Mouse (Mus musculus) layer of hippocampus, postnatal 10 days (tissue): ENCODE results near the gene Ercc5. TPM values are rescaled to one million over a fixed set of nuclear protein-coding genes. Genes with fewer than 3 reads are reported as not detected.

Experiments
- DNase-seq, 2 experiments: peaks; one replicate each; pipeline ENCODE4 v3.0.0; 2021; ENCODE audit warnings: low spot score in 2 of 2
- long read RNA-seq: library from polyadenylated mRNA; stranded (forward); transcript quantifications from one replicate; pipeline ENCODE4 v2.0.0, GENCODE M21; 2023
- total RNA-seq, 2 experiments: library from RNA; stranded (reverse); gene quantifications; 2 replicates each; pipeline ENCODE4 v1.2.3; 2021

Ercc5 gene
- total RNA-seq, result 10 to 100 TPM; 22.2 to 25.3 TPM
- long read RNA-seq, transcript Ercc5-201 (15 exons, 3,907 nt), result major isoform, 8 of 12 reads
- long read RNA-seq, partial matches to known transcripts, result 3 of 12 reads
- long read RNA-seq, other reads (novel, unspliced or antisense), result 1 of 12 reads

DNA sequence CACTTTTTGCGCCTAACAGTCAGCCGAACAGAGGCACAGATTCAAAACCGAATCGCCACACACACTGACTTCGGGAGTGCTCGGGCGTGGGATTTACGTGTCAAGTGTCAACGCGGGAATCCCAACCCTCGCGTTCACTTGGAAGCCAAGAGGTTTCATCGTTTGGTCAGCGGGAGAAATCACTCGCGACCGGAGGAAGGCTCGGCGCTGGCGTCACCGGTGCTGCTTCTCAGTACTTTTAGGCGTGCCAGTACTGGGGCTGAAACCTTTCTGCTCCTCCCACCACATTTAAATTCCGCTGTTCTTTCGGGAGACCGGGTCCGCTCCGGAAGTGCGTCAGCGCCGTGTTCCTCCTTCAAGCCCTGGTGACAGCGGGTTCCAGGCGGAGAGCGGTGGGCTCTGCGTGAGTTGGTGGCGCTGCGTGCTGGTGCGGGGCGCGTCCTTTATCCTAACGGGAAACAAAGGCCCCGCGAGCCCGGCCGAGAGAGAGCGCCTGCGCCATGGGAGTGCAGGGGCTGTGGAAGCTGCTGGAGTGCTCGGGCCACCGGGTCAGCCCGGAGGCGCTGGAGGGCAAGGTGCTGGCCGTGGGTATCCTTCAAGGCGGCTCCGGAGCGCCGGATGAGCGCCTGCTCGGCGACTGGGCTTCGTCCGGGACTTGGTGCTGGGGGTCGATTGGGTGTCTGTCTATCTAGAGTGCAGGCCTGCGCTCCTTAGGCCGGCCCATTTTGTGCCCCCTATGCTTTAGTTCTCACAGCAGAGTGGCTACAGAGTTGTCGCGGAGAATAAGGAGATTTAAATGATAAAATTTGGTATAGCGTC lies at the start of gene Ercc5:
TSS of gene Ercc5 (plus strand) at position 182 of the 819 bp plus-strand sequence.
- DNase-seq, result peak; percentile 80 to 88

DNA sequence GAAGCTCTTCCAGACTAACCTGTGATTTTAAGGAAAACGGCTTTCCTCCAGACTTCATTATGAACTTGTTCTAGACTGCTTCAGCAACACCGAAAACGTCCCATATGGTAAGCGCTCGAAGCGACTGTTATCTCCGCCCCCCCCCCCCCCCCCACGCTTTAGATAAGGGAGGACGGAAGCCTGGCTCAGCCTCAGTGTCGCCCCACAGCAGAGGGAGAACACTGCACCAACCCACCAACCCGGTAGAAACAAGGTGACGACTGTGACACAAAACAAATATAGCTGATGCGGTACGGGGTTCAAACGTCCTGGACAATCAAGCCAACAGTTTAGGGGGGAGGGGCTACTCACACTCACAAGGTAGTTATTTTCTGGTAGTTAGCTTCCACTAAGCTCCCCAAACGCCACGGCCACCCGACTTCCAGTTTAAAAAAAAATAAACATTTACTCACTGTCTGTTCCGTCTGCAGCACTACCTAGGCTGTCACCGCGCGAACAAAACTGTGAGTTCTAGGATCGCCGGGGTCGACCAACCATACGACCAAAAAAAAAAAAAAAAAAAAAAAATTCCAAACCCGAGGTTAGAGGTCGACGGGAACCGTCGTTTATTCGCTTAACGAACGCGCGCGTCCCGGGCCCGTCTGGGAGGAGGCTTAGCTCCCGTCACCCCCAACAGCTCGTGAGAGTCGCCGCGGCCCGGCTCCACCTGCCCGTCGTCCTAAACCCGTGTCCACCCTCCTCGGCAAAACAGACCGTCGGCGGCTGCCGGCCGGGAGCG lies 45.9 kb upstream of the Ercc5 start:
- DNase-seq, result peak; percentile 19 to 31

DNA sequence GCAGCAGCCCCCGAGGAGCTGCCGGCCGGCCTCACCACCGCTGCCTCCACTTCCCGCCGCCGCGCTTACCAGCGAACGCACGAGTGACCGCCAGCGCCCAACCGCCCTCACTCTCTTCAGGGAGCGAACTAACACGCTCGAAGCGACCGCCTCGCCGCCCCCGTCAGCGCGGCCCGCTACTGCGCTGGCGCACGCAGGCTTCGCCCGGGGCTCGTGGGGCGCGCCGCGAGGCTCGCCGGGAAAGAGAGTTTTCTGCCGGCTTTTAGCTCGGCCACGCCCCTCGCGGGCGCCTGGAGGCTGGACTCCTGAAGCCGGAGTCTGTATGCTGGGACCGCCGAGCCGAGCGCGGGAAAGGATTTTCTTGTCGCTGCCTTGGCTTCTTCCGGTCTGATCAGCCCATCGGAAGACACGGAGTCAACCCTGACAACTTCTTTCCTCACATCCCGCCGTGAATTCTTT lies 45.3 kb upstream of the Ercc5 start, which contains the start of gene Tex30:
TSS of gene Tex30 (minus strand) at position 183 of the 459 bp plus-strand sequence.
- peak; percentile 88 to 94 for DNase-seq

DNA sequence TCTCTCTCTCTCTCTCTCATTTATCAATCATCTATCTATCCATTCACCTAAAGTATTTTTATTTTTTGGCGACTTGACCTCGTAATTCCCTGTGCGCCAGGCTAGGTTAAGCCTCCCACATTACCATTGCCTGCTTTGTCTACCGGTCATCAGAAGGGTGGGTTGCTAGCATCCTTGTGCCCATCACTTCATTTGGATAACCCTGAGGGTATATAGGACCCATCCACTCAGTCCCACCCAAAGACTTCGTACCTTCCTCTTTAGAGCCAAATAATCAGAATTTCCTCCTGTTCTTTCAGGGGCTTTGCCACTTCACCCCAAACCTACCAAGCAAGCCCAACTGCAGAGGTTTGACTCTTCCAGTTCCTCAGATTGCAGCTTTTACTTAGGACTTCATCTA lies 44.6 kb upstream of the Ercc5 start:
- DNase-seq, result no peak

DNA sequence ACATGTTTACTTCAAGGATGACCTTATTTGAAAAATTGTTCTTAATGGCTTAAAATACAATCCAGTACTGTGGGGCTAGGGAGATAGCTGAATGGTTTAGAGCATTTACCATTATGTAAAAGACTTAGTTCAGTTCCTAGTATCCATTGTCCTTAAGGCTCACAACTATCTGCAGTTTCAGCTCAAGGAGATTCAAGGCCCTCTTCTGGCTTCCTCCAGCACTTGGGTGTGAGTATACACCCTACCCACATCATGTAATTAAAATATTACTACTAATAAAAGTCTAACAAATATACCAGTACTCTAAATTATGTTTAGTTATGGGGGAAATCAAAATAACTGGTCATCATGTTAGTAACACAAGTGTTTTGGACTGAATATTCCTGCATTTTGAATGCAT lies 30.0 kb upstream of the Ercc5 start:
- DNase-seq, result no peak

DNA sequence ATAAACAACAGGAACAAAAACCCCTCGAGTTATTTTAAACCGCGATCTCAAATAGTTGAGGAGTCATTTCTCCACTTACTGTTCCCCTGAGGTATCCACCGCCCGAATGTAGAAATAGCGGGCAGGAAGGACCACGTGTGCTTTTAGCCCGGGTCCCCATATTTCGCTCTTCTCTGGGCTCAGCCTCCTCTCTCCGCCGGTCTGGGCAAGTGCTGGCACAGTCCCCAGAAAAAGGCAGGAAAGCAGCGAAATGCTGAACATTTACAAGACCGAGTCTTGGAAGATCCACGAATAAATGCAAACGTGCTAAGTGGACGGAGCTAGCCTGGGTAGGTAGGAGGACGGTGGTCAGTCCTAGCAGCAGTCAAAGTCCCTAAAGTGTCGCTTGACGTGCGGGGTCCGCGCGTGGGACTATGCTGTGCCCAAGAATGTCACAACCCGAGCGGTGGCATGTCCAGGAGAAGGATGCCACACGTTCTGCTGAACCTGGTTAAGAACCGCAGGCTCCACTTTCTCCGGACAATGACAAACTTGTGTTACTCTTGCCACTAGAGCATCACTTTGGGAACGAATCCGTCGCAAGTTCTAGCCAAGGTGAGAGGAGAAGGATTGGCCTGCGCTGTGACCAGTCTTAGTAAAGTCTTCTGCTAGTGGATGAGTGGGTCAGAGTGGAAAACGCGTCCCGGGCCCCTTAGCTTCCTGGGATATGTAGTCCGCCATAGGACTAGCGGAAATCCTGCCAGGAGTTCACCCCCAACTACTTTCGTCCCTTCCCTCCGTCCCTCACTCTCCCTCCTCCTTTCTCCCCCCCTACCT lies 29.1 kb upstream of the Ercc5 start, which contains the start of the genes Kdelc1 and Bivm:
TSS of gene Kdelc1 (minus strand) at position 570 of the 816 bp plus-strand sequence.
TSS of gene Bivm (plus strand) at position 719 of the 816 bp plus-strand sequence.
- DNase-seq, result peak; percentile 83 to 86

DNA sequence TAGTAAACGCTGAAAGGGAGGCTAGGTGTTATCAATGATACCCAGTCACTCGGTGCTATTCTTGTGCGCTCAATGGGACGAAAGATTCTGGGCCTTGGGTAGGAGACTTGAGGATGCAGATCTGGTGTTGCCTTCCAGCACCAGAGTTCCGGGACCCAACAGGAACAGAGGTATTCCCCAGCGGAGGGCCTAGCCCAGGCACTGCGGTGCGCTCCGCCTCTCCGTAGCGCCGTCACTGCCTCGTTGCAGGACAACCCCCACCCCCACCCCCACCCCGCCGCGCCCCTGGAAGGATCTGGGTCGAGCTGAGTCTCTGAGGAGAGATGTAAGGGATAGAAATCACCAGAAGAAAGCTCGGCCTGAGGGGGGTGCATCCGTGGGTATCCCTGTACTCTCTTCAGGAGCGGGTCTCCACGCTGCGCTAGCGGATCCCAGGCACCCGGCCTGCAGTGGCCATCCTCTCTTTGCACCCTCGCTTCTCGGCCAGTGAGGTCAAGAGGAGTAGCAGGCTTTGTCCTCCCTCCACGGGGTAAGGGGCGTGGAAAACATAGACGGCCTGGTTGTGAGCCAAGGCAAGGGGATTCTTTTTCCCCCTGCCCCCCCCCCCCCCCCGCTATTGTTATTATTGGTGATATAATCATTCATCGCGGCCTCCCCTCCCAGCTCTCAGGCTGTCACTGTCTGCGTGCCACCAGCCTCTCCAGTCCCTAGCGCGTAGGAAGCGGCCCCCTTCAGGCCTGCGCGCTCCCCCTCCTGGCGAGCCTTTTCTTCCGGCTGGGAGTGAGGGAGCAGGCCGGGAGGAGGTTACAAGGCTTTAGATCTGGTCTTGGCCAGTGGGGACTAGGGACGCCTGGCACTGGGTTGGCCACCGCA lies 28.1 kb upstream of the Ercc5 start:
- peak; percentile 81 to 86 for DNase-seq

DNA sequence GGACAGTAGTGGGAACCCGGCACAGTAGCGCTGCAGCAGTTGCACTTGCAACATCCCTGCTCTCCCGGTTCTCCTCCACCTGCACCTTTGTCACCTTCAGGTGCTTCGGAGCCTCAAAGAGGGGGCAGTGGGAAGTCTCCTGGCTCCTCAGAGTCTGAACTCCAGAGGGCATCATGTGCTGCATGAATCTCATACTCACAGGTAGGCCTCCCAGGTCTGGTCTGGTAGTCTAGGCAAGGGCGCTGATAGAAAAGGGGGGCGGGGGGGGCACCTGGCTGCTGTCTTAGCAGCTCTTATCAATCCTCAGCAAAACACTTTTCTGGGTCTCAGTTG lies 27.5 kb upstream of the Ercc5 start:
- no peak for DNase-seq

DNA sequence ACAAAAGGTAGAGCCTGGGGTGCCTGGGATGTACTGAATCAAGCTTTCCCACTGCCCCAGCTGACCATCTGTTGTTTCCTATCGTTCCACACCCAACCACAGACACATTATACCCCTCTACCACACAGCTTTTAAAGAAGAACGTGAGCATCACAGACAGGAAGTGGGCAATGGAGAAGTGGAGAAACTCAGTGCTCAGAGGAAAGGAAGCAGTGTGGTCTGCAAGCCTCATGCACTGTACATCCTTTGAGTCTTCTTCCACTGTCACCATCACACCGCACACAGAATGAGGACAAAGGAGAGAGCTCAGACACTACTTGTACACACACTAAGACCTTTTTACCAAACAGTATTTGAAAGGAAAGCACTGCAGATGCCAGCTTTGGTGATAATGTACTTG lies 25.3 kb upstream of the Ercc5 start:
- DNase-seq, result no peak

DNA sequence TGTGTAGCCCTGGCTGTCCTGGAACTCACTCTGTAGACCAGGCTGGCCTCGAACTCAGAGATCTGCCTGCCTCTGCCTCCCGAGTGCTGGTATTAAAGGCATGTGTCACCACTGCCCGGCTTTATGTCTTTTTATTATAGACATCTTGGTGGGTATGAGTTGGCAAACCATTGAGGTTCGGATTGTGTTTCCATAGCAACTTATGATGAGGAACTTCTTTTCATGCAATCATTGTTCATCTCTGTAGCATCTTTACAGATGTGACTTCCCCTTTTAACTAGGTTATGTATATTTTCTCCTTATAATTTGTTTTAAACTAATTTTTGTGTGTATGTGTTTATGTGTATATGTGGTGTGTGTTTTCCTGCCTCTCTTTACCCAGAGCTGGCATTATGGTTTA lies 22.0 kb upstream of the Ercc5 start:
- DNase-seq, result no peak

DNA sequence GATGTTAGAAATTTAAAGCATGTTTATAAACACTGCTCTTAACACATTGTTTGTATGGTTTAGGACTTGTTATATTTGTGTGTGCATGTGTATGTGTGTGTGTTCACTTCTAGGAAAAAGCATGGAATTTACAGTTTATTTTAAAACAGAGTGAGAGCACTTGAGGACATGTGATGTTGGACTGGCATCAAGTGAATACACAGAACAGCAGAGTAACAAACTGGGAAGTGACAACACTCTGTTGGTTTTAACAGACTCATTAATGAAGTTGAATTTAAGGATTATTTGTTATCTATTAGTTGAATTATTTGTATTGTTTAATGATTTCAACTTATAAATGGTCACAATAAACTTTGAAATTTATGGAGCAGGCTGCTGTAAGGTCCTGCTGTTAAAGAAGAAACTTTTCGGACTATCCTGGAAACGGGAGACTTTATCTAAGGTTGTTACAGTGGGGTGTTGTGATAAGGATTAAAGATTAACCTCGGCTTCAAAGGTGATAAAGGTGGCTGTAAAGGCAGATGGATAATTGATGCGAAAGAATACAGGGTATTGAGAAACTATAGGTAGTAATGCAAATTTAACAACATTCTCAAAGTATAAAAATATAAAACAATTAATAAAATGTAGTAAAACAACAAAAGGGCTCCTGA lies 17.5 kb upstream of the Ercc5 start:
- DNase-seq, result no peak

DNA sequence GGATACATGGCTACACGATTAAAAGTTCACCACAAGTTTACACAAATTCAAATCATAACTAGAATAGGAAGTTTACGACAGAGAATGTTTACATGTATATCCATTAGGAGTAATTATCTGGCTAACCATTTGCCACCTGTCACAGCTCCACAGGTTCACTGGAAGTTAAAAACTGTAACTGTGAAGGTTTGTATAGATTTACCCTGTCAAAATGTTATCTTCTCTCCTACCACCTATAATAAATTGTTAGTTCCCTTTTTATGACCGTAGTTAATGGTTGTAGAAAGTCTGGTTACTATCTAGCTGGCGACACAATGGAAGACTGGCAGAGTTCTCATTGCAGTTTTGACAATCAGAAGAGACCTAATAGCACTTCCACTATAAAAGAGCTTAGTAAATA lies 7.3 kb upstream of the Ercc5 start:
- no peak for DNase-seq

DNA sequence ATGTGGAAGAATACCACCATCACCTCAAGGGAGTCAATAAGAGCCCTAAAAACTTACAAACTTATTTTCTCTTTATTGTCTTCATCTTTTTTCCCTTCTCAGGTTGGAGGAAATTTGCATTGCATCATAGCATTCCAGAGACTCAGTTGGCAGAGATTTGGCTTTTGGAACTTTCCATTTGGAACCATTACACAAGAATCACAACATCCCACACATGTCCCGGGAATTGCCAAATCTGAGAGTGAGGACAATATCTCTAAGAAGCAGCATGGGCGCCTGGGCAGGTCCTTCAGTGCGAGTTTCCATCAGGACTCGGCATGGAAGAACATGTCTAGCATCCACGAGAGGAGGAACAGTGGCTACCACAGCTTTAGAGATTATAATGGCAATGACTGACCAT lies 4.8 kb upstream of the Ercc5 start:
- no peak for DNase-seq

DNA sequence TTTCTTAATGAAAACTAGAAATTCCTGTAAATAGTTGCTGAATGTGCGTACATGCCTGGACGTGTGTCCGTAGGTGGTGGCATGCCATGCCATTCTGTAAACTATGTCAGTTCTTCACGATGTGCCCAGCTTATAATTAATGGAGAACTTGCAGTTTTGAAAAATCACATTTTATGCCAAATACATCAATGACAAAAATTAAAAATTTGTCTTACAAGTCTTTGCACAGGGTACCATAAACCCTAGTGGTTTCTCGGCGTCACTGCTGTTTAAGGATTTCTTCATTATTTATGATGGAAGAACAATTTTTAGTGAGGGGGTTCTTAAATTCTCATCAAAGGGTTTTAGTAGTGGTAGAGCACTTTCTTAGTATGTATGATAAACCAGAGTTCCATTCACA lies 1.2 kb downstream of the Ercc5 start:
- no peak for DNase-seq

DNA sequence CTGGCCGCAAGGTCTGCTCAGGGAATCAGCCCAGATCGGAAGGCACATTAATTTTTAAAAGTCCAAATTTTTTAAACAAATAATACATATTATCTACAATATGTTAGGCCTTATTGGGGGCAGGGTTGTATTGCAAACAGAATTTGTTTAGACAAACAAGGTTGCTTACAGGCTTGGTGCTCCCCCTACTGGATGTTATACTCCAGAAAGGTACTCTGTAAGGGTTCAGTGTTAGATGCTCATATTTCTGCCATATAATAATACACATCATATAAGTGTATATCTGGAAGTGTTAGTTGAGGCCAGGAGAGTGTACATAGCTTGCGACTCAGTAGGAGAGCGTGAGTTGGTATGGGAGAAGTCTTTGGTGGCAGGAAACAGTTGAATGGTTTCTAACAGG lies 7.7 kb downstream of the Ercc5 start:
- DNase-seq, result no peak

DNA sequence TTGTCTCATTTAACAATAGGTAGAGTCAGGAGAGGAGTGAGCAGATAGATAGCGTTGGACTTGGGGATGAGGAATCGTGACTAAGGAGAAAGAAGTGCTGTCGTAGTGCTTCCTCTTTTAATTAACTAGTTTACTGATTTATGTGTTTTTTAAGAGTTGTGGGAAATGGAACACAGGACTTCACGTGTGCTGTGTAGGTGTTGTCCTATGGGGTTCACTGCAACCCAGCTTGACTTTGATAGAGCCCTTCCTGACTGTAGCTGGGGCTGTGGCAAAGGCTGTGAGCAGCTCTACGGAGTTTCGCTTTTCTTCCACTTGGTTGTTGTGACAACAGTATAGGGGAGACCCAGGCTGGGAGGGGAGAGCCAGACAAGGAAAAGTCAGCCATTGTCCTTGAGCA lies 10.8 kb downstream of the Ercc5 start:
- DNase-seq, result no peak

DNA sequence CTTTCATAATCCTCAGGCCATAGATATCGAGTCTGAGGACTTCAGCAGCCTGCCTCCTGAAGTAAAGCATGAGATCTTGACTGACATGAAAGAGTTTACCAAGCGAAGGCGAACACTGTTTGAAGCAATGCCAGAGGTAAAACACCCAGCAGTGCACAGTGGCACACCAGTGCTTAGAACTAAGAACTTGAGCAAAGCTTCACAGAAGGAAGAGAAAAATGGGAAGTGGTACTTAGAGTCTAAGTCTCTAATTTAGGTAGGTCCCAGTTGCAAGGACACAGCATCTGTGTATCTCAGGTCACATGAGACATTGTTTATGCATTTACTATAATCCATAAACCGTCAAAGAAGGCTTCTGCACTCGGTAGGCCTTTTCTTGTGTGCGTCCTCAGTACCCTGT lies 14.3 kb downstream of the Ercc5 start:
- no peak for DNase-seq

DNA sequence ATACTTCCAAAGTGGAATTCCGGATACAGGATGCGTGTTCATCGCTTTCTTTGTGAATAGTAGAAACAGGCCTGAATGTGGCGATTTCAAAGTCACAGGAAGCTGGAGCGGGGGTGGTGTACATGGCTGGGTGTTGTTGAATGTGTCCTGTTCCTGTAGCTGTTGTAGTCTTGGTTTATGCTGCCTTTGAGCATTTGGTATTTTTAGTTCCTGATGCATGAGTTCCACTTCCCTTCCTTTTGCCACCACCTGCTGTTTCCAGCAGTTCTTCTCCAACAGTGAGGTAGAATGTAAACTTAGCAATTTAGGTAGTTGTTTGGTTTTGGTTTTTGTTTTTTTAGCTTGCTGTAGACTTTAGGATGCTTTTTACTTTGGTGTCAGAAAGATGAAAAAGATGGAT lies 14.8 kb downstream of the Ercc5 start:
- no peak for DNase-seq

DNA sequence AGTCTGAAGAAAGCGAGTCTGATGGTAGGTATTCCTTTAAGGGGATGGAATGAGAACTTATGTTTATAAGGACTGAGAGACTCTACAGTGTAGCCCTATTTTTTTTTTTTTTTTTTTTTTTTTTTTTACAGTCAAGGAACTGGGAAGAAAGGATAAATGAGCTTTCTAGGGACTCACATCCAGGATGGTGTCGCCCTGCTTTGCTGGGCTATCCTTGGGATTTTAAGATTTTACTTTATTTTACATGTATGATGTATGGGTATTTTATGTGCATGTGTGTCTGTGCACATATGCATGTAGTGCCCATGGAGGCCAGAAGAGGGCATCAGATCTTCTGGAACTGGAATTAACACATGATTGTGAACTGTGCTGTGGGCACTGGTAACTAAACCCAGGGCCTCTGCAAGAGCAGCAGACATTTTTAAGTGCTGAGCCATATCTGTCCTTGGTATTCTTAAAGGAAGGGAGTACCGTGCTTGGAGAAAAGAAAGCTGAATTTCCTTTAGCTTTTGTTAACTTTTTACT lies 20.4 kb downstream of the Ercc5 start:
- no peak for DNase-seq
